Mouse (Mus musculus) lung, adult 18-20 months (tissue): ENCODE measurements around the gene Pemt.

Source experiments
- DNase-seq, 2 experiments: peaks; one replicate each; pipeline ENCODE4 v3.0.0; 2022; ENCODE audit warnings: mixed read lengths in 2 of 2

Pemt gene

GRCm38 (mm10) chr11:60056520-60056919, 10.2 kb upstream of the Pemt start:
- no peak for DNase-seq

- DNase-seq: no peak
Observed at GRCm38 (mm10) chr11:60048841-60049240, 2.6 kb upstream of the Pemt start.

GRCm38 (mm10) chr11:60045676-60046057, 622 bp downstream of the Pemt start:
- no peak for DNase-seq

GRCm38 (mm10) chr11:60044777-60045176, 1.5 kb downstream of the Pemt start:
- no peak for DNase-seq

- DNase-seq: no peak
Observed at GRCm38 (mm10) chr11:60042277-60042676, 4.0 kb downstream of the Pemt start.

GRCm38 (mm10) chr11:60036537-60037220, 9.6 kb downstream of the Pemt start:
- DNase-seq: no peak

GRCm38 (mm10) chr11:60034911-60035400, 11.3 kb downstream of the Pemt start:
- DNase-seq: no peak

GRCm38 (mm10) chr11:60034293-60034692, 12.0 kb downstream of the Pemt start:
- no peak for DNase-seq

- no peak for DNase-seq
Observed at GRCm38 (mm10) chr11:60032586-60033430, 13.5 kb downstream of the Pemt start.

- DNase-seq: no peak
Observed at GRCm38 (mm10) chr11:60030747-60031331, 15.4 kb downstream of the Pemt start.

GRCm38 (mm10) chr11:60029976-60030375, 16.3 kb downstream of the Pemt start:
- no peak for DNase-seq

- DNase-seq: no peak
Observed at GRCm38 (mm10) chr11:60027913-60028875, 18.1 kb downstream of the Pemt start.

- DNase-seq: peak; percentile 74 to 83
Observed at GRCm38 (mm10) chr11:60027272-60027671, 19.0 kb downstream of the Pemt start.

- DNase-seq: no peak
Observed at GRCm38 (mm10) chr11:60026166-60026565, 20.1 kb downstream of the Pemt start.

- DNase-seq: no peak
Observed at GRCm38 (mm10) chr11:60021201-60021600, 25.1 kb downstream of the Pemt start.

- DNase-seq: no peak
Observed at GRCm38 (mm10) chr11:60016726-60017125, 29.6 kb downstream of the Pemt start.

GRCm38 (mm10) chr11:60011516-60011915, 34.8 kb downstream of the Pemt start:
- DNase-seq: no peak

GRCm38 (mm10) chr11:60009451-60009850, 36.8 kb downstream of the Pemt start:
- DNase-seq: no peak

- no peak for DNase-seq
Observed at GRCm38 (mm10) chr11:60005866-60006265, 40.4 kb downstream of the Pemt start.

GRCm38 (mm10) chr11:60004716-60005115, 41.6 kb downstream of the Pemt start:
- DNase-seq: no peak

GRCm38 (mm10) chr11:60003811-60004210, 42.5 kb downstream of the Pemt start:
- DNase-seq: no peak

- DNase-seq: no peak
Observed at GRCm38 (mm10) chr11:60001231-60001980, 44.9 kb downstream of the Pemt start.
